Mouse (Mus musculus) left cerebral cortex, adult 2 months (tissue): Measurements from ENCODE around the gene Bcl9l. TPM values are rescaled to one million over a fixed set of nuclear protein-coding genes. Genes with fewer than 3 reads are reported as not detected.

Experiments used
- DNase-seq, 2 experiments: peaks; one replicate each; pipeline ENCODE4 v3.0.0; 2021 to 2022; ENCODE audit warnings: low spot score in 2 of 2, mixed read lengths in 1 of 2; ENCODE audit errors: extremely low spot score in 1 of 2
- H3K27ac ChIP-seq: fragments of 200-600 bp; 2 replicates; pipeline ENCODE4 v1.8.1; 2022
- H3K4me3 ChIP-seq: fragments of 200-600 bp; 2 replicates; pipeline ENCODE4 v1.8.1; 2022
- CTCF ChIP-seq: fragments of 200-600 bp; IDR thresholded peaks from 2 replicates; pipeline ENCODE4 v1.8.1; 2022; ENCODE audit warnings: antibody characterized with exemption, mild to moderate bottlenecking, moderate library complexity
- intact Hi-C: fragments of 180-260 bp; cut with DNase I; formaldehyde crosslinking; loops from one replicate; pipeline ENCODE4 v1.15.1; 2025
- total RNA-seq, 2 experiments: library from RNA; stranded (reverse); gene quantifications; 2 replicates each; pipeline ENCODE4 v1.2.3; 2021

Bcl9l gene
- total RNA-seq, 2 experiments from 2014 or later = 58.6 to 63.4 TPM

DNA sequence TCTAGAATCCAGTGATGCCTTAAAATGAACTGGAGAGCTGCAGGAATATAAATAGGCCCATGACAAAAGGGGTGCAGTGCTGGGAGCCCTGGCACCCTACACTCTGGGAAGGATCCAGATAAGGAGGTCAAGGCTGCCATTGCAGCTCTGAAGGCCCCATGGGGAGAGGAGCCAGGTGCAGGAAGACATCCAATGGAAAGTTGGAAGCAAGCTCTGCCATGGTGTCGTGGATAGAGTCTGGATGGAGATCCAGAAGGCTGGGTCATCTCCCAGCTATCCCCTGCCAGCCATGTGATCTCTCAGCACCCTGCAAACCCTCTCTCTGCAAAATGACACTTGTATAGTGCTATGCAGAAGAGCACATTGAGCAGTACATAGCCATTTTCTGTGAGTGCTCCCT, 8.3 kb upstream of the Bcl9l start:
- DNase-seq = no peak
- no peak for TF ChIP-seq CTCF
- intact Hi-C loops = no loop called here
- no peak overlapping the region for H3K4me3 ChIP-seq
- H3K27ac ChIP-seq = no peak overlapping the region

DNA sequence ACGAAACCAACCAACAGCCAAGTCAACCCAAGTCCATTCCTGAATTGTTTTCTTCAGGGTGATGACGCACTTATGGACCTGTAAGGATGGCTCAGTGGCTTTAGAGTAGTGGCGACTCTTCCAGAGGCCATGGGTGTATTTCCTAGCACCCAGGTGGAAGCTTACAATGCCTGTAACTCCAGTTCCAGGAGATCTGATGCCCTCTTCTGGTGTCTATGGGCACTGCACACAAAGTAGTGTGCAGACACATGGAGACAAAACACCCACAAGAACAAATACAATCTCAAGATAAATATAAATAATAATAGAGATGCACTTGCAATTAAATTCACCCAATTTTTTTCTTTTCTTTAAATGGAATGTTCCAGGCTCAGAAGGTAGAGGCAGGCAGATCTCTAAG, 6.7 kb upstream of the Bcl9l start:
- DNase-seq = no peak
- intact Hi-C loops = no loop called here
- no peak overlapping the region for H3K4me3 ChIP-seq
- TF ChIP-seq CTCF = peak; percentile 38
- H3K27ac ChIP-seq = no peak overlapping the region

DNA sequence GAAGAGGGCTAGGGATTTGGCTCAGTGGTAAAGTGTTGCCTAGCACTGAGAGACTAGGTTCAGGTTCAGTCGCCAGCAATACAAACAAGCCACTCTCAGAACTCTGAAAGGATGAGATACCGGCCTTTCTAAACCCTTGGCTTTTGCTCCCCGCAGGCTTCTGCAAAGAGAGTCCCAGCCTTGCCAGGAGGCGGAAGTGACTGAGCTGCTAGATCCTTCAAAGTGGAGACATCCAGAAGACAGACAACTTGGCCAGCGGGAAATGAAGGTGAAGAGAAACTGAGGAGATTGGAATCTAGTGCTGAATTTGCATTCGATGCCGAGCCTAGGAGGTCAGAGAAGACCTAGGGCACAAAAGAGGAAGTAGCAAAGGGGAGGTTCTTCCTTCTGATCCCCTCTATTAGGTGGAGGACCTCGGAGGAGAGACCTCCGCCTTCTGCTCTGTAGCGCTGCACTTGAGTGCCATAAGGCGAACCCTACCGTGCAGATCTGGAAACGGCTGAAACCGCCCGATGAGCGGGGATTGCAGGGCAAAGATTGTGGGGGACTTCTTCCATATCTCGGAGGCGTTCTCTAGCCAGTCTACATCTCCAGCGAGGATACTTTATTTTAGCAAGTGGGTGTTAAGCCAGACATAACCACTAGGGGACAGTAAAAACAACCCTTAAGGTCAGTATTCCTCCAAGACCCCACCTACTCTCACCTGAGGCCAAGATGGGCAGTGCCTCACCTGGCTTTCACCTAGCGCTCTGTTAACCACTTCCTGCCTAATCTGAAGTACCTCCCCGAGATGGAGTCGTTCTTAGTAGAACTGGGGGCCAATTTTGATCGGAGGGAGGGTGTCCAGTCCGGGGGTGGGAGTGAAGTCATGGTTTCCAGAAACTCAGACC, 5.0 kb upstream of the Bcl9l start:
- peak; percentile 92 for TF ChIP-seq CTCF
- peak overlapping the region; percentile 81 for H3K4me3 ChIP-seq
- DNase-seq = no peak
- H3K27ac ChIP-seq = peak overlapping the region; percentile 99
- intact Hi-C loops = no loop called here

DNA sequence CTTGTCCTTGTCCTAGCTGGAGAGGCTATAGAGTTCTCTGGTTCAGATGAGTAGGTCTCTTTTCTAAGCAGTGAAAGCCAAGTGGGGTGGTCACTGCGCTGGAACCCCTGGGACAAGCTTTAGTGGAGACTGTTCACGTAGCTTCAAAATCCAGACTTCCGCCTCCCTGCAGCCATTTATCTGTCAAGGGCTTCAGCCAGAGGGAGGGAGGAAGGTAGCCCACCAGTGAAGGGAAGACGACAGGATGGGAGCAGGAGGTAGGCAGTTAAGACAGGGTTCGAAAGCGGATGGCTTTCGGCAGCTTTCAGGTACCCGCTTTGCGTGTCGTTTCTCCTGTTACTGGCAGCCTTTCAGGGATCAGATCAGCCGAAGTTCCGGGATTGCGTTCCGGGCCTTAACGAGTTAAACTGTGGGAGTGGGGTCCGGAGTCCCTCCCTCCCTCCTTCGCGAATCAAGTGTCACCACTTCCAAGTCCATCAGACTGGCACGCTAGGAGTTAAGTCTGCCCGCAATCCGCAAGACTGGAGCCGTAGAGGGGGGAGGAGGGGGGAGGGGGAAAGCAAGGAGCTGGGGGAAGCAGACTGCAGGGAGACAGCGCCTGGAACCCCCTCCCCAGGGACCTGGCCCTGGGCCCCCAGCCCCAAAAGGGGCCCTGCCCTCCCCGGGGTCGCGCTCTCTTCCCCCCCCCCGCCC, 4.2 kb upstream of the Bcl9l start:
- intact Hi-C loops = no loop called here
- DNase-seq = peak; percentile 62 to 63
- Histone ChIP-seq H3K27ac (peak overlapping the region; percentile 99), H3K4me3 (peak overlapping the region; percentile 81)
- TF ChIP-seq CTCF = no peak

DNA sequence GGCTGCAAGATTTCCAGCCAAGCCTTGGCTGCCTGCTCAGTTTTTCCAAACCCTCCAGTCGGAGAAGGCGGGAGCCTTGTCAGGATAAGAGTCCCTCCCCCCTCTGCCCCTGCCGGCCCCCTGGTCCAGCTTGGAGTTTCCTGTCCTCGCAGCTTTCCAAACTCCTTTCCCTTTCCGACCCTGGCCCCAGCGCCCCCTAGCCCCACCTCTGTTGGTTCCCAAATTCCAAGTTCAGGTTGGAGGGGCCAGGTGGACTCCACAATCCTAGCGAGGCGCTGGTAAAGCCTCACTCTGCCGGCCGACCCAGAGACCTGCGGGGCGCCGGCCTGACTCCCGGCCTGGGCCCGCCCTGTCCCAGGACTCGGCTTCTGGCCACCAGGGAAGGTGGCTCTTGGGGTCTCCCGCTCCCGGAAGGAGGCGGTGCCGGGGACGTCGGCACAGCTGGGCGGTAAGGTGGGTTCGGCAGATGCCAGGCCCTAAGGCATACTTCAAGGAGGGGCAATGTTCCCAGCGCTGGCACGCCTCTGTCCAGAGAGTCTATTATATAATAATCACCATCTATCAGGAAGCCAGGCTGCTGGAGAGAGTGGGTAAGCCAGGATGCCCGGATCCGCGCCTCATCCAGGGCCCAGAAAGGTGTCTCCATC, 3.5 kb upstream of the Bcl9l start:
- DNase-seq = peak; percentile 67 to 71
- intact Hi-C loops = loop anchor here (1.0 kb wide), 1 partner anchor 22 kb away; no protein-coding TSS in a partner anchor
- no peak; the same call in 1 of the 2 replicates for TF ChIP-seq CTCF

DNA sequence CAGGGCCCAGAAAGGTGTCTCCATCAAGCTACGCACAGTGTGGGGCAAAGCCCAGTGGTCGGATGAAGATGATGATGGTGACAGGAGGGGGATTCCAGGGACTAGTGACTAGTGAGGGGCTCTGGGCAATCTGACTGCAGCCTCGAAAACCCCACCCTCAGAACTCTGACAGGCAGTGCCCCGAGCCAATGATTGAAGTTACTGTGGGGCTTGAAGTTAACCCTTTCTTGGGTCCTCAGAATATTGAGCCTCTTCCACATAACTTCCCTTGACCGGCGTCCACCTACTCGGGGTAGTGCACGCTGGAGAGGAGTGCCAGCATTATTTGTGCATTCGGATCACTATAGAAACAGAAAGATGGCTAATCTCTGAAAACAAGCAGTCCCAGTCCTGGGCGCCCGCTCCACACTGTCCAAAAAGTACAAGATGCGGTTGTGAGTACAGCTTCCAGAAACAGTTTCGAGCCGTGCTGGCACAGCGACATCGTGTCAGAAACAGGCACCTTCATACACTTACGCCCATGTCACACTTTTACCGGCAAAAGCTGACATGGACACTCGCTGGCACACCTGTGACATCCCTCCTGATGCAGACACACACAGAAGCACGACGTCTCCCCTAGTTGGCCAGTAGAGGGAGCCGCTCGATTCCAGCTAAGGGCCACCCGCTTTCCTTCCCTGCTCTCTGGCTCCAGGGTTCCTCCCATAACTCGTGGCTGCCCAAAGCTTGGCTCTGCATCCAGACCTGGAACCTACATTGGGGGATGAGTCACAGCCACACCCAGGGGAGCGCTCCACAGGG, 2.8 kb upstream of the Bcl9l start:
- peak overlapping the region; percentile 81 for H3K4me3 ChIP-seq
- H3K27ac ChIP-seq = peak overlapping the region; percentile 99
- TF ChIP-seq CTCF = peak; percentile 95
- peak; percentile 85 to 86 for DNase-seq
- intact Hi-C loops = loop anchor here (1.0 kb wide), 2 partner anchors 21 to 23 kb away; no protein-coding TSS in a partner anchor

More for the DNA sequence above, 3.5 kb upstream of the Bcl9l start:
- Histone ChIP-seq H3K4me3 (peak overlapping the region; percentile 81), H3K27ac (peak overlapping the region; percentile 99)

DNA sequence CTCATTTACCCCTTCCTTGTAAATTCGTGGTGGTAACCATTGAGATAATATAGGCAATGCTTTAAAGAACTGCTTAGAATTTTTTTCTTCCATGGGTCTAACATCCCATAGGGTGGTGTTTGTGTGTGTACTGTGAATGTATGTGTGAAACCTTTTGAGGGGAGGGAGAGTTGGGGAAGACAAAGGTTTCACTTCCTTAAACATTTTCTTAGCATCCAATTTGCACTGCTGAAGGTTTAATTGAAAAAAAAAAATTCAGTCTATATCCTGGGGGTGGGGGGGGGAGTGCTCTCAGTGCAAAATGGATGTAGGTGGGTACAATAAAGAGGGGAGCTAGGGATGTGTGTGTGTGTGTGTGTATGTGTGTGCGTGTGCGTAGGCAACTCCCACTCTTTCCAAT, 513 bp upstream of the Bcl9l start:
- Histone ChIP-seq H3K4me3 (peak overlapping the region; percentile 98), H3K27ac (peak overlapping the region; percentile 96)
- intact Hi-C loops = no loop called here
- TF ChIP-seq CTCF = no peak
- DNase-seq = no peak

DNA sequence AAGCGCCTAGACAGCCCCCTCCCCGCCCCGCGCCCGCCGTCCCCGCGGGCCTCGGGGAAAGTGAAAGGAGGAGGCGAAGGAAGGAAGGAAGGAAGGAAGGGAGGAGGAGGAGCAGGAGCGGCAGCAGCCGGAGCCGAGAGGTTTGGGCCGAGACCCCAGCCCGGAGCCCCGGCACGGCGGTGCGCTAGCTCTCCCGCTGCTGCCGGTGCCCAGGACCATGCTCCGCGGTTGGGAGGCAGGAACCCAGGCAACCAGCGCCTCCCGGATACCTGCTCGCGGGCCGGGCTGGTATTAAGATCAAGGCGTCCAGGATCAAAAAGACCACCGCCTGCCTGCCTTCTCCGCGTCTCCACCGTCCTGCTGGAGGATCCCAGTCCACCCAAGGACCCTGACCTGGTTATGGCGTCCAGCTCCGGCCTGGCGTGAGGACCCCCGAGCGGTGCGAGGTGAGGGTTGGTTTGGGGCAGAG, 450 bp downstream of the Bcl9l start:
- DNase-seq = peak in 1 of 2 experiments; percentile 47
- Histone ChIP-seq H3K27ac (peak overlapping the region; percentile 96), H3K4me3 (peak overlapping the region; percentile 98)
- TF ChIP-seq CTCF = no peak
- intact Hi-C loops = no loop called here

DNA sequence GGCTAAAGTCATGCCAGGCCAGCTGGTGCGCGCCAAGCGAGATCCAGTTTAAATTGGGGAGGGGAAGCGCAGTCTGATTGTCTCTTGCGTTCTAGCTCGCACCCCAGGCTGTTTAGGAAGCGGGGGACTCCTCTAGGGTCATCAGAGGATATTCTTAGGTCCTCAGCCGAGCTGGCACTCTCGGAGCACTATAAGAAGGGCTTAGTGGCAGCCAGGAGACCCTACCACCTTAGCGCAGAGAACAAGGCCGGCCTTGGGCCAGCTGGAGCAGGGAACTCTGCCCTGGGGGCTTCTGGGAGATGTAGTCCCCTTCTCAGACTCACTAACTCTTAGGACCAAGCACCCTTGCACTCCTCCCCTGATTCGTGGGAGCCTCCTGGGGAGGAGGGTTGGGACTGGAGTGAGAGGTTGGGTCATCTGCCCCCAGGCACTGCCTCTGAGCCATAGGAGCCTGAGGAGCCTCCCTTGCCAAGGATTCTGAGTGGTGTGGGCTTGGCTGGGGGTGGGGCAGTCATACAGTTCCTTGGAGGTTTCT, 952 bp downstream of the Bcl9l start:
- no peak for TF ChIP-seq CTCF
- Histone ChIP-seq H3K4me3 (peak overlapping the region; percentile 98), H3K27ac (peak overlapping the region; percentile 96)
- peak; percentile 53 to 55 for DNase-seq
- intact Hi-C loops = no loop called here

DNA sequence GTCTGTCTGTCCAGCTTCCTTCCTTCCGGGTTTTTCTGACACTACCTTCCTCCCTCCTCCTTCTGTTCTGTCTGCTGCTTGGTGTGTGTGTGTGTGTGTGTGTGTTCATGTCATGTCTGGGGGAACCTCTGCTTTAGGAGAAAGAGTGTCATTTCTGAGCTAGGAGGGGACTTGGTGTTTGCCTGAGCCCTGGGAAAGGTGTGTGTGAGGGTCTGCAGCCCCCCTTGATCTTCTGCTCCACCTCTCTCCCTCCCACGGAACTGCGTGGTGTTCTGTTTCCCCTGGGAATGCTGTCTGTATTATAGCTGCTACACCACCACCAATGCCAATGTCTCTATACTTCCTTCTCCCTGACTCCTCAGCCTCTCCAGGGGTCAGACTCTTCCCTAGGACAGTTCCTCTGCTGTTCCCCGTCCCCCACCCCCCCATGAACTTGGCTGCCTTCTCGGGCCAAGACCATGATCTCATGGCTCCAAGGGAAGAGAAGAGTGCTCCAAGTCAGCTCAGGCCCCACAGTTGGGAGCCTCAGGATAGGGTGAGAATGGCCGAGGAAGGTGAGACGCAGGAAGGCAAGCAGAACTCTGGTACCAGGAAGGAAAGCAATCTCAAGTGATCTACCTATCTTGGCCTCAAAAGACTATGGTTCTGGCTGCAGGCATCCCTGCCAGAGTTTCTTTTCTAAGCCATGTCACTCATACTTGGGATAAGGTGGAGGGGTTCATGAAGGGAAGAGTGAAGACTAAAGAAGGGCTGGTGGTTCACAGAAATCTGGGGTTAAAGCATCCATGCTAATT, 1.9 kb downstream of the Bcl9l start:
- TF ChIP-seq CTCF = no peak
- H3K27ac ChIP-seq = peak overlapping the region; percentile 96; the same call in 1 of the 2 replicates
- DNase-seq = no peak
- intact Hi-C loops = no loop called here
- H3K4me3 ChIP-seq = peak overlapping the region; percentile 98
